Mouse (Mus musculus) embryonic facial prominence, embryonic 14.5 days (tissue): ENCODE results near the gene Olfr1274-ps. TPM values are rescaled to one million over a fixed set of nuclear protein-coding genes. Genes with fewer than 3 reads are reported as not detected.
"Not testable (repeated sequence)": the region's sequence is repeated elsewhere in the genome, so short reads cannot be mapped to it uniquely, and the experiment has no call there.

Source experiments
- ATAC-seq: fragments of 200-750 bp; cut with Nextera tagmentation; 2 replicates; pipeline ENCODE4 v1.8.0; 2017; ENCODE audit warnings: low read depth, moderate number of reproducible peaks, moderate TSS enrichment
- DNase-seq: peaks from one replicate; pipeline ENCODE4 v3.0.0-alpha.2; 2015; ENCODE audit warnings: low spot score
- H3K27ac ChIP-seq: fragments of 300-500 bp; sonication (generic); replicated peaks from 2 replicates; pipeline ENCODE4 v1.5.1; 2014; ENCODE audit warnings: low read depth, mild to moderate bottlenecking, low read length, moderate library complexity
- H3K27me3 ChIP-seq: fragments of 300-500 bp; sonication (generic); replicated peaks from 2 replicates; pipeline ENCODE4 v1.6.1; 2014; ENCODE audit warnings: low read length; ENCODE audit not compliant: control insufficient read depth, insufficient read depth
- H3K36me3 ChIP-seq: fragments of 300-500 bp; sonication (generic); 2 replicates; pipeline ENCODE4 v1.6.1; 2014; ENCODE audit warnings: low read length, mixed read lengths; ENCODE audit not compliant: control insufficient read depth, insufficient read depth
- H3K4me1 ChIP-seq: fragments of 300-500 bp; sonication (generic); 2 replicates; pipeline ENCODE4 v1.6.1; 2014; ENCODE audit warnings: antibody characterized with exemption, low read length; ENCODE audit not compliant: control insufficient read depth, insufficient read depth
- H3K4me2 ChIP-seq: fragments of 300-500 bp; sonication (generic); 2 replicates; pipeline ENCODE4 v1.6.1; 2014; ENCODE audit warnings: low read depth, mild to moderate bottlenecking, low read length, moderate library complexity, mixed read lengths
- H3K4me3 ChIP-seq: fragments of 300-500 bp; sonication (generic); 2 replicates; pipeline ENCODE4 v1.5.1; 2014; ENCODE audit warnings: low read depth, mild to moderate bottlenecking, low read length
- H3K9ac ChIP-seq: fragments of 300-500 bp; sonication (generic); 2 replicates; pipeline ENCODE4 v1.6.1; 2014; ENCODE audit warnings: low read depth, mild to moderate bottlenecking, low read length, moderate library complexity, mixed read lengths
- H3K9me3 ChIP-seq: fragments of 300-500 bp; sonication (generic); 2 replicates; pipeline ENCODE4 v1.6.1; 2016; ENCODE audit warnings: low read length; ENCODE audit not compliant: control insufficient read depth
- WGBS: fragments of 180-500 bp; shearing (Covaris S2); extraction: QIAGEN DNeasy Blood & Tissue Kit; methylation state at CpG from one replicate; pipeline ENCODE4 v1.1.7; 2014; 5-methylcytosine and 5-hydroxymethylcytosine counted together
- polyA plus RNA-seq: library from polyadenylated mRNA; unstranded; fragments of >200 nt; fragmentation: Nextera tagmentation; extraction: Ambion mirVana; gene quantifications from 2 replicates; pipeline ENCODE4 v1.2.1, GENCODE M21; 2014

Gene Olfr1274-ps
- polyA plus RNA-seq, 1 experiment from 2014 or later: 0.07 TPM

- H3K27ac ChIP-seq, H3K36me3 ChIP-seq, H3K9ac ChIP-seq, H3K4me3 ChIP-seq, DNase-seq, ATAC-seq, H3K9me3 ChIP-seq, H3K4me2 ChIP-seq, H3K27me3 ChIP-seq, H3K4me1 ChIP-seq: not testable (repeated sequence)
- no CpG with 5 or more reads among the region's 11 CpGs for WGBS
Observed at GRCm38 (mm10) chr2:90428988-90429717, 30.7 kb downstream of the Olfr1274-ps start.

- not testable (repeated sequence) for H3K4me3 ChIP-seq, H3K4me2 ChIP-seq, H3K36me3 ChIP-seq, H3K27me3 ChIP-seq, H3K27ac ChIP-seq, H3K9me3 ChIP-seq, H3K9ac ChIP-seq, DNase-seq, H3K4me1 ChIP-seq, ATAC-seq
- WGBS: no CpG with 5 or more reads among the region's 4 CpGs
Observed at GRCm38 (mm10) chr2:90429782-90430181, 31.3 kb downstream of the Olfr1274-ps start.

- H3K9me3 ChIP-seq, ATAC-seq, H3K36me3 ChIP-seq, H3K4me1 ChIP-seq, H3K9ac ChIP-seq, DNase-seq, H3K4me3 ChIP-seq, H3K4me2 ChIP-seq, H3K27ac ChIP-seq, H3K27me3 ChIP-seq: not testable (repeated sequence)
- 92% methylated on average over 1 of the region's 5 CpGs for WGBS
Observed at GRCm38 (mm10) chr2:90437453-90437852, 39.0 kb downstream of the Olfr1274-ps start.

- not testable (repeated sequence) for H3K9me3 ChIP-seq, H3K4me3 ChIP-seq, H3K27me3 ChIP-seq, H3K9ac ChIP-seq, ATAC-seq, DNase-seq, H3K36me3 ChIP-seq, H3K4me2 ChIP-seq, H3K27ac ChIP-seq, H3K4me1 ChIP-seq
Observed at GRCm38 (mm10) chr2:90440169-90440568, 41.7 kb downstream of the Olfr1274-ps start.

GRCm38 (mm10) chr2:90441811-90442210 is 43.3 kb downstream of the Olfr1274-ps start:
- not testable (repeated sequence) for H3K4me3 ChIP-seq, H3K9ac ChIP-seq, H3K4me2 ChIP-seq, H3K36me3 ChIP-seq, H3K27ac ChIP-seq, H3K4me1 ChIP-seq, H3K27me3 ChIP-seq, DNase-seq, H3K9me3 ChIP-seq, ATAC-seq
- WGBS: 31% methylated on average over 4 of the region's 4 CpGs

- Histone ChIP-seq H3K9me3 (no peaks in the 10 kb centered on the region), H3K4me2 (no peak overlapping the region), H3K27ac (no peak overlapping the region), H3K36me3 (no peaks in the 10 kb centered on the region), H3K4me1 (no peaks in the 10 kb centered on the region), H3K27me3 (no peaks in the 10 kb centered on the region), H3K4me3 (no peak overlapping the region), H3K9ac (no peak overlapping the region)
- 80% methylated on average over 5 of the region's 5 CpGs for WGBS
- no peak for ATAC-seq
- DNase-seq: no peak
Observed at GRCm38 (mm10) chr2:90443811-90444210, 45.3 kb downstream of the Olfr1274-ps start.

GRCm38 (mm10) chr2:90448967-90449740 is 50.7 kb downstream of the Olfr1274-ps start:
- Histone ChIP-seq H3K27ac (no peak overlapping the region), H3K9me3 (no peaks in the 10 kb centered on the region), H3K4me1 (no peaks in the 10 kb centered on the region), H3K27me3 (no peaks in the 10 kb centered on the region), H3K4me3 (no peak overlapping the region), H3K9ac (no peak overlapping the region), H3K4me2 (no peak overlapping the region), H3K36me3 (0 out of 2 replicates have a peak, but pooled peaks cover 16% of the 10 kb centered on the region)
- ATAC-seq (no peak), DNase-seq (no peak)
- WGBS: 76% methylated on average over 15 of the region's 15 CpGs

GRCm38 (mm10) chr2:90452380-90452779 is 53.9 kb downstream of the Olfr1274-ps start:
- no peaks in the 10 kb centered on the region for H3K27me3 ChIP-seq
- H3K4me2 ChIP-seq: no peak overlapping the region
- H3K4me3 ChIP-seq: no peak overlapping the region
- peak; percentile 29 for DNase-seq
- no peak overlapping the region for H3K27ac ChIP-seq
- H3K36me3 ChIP-seq: peaks cover 21% of the 10 kb centered on the region; the same call in 1 of the 2 replicates
- no peaks in the 10 kb centered on the region for H3K4me1 ChIP-seq
- 77% methylated on average over 3 of the region's 3 CpGs for WGBS
- no peak overlapping the region for H3K9ac ChIP-seq
- no peaks in the 10 kb centered on the region for H3K9me3 ChIP-seq
- peak; percentile 80; the same call in 1 of the 2 replicates for ATAC-seq
